Mouse (Mus musculus): Measurements from ENCODE around the gene D630045J12Rik. TPM values are rescaled to one million over a fixed set of nuclear protein-coding genes. Genes with fewer than 3 reads are reported as not detected.

D630045J12Rik gene
- polyA plus RNA-seq, 1 experiment from 2014 or later: 0.28 TPM

GRCm38 (mm10) chr6:38257506-38257905 is 3.7 kb upstream of the D630045J12Rik start:
- Histone ChIP-seq H3K9ac (no peak overlapping the region), H3K4me1 (replicated peaks) (peaks cover 17% of the 10 kb centered on the region), H3K36me3 (no peaks in the 10 kb centered on the region), H3K9me3 (replicated peaks) (no peaks in the 10 kb centered on the region), H3K27me3 (peaks cover 33% of the 10 kb centered on the region), H3K4me2 (no peak overlapping the region), H3K27ac (no peak overlapping the region), H3K4me3 (replicated peaks) (no peak overlapping the region)
- DNase-seq: no peak
- 76% methylated on average over 8 of the region's 8 CpGs for WGBS (ENCODE audit: insufficient replicate concordance)
- no peak for ATAC-seq (ENCODE audit: low read depth)

- ATAC-seq (ENCODE audit: low read depth): no peak
- H3K36me3 ChIP-seq: no peaks in the 10 kb centered on the region
- 26% methylated on average over 4 of the region's 4 CpGs for WGBS (ENCODE audit: insufficient replicate concordance)
- no peak for DNase-seq
- H3K9ac ChIP-seq: no peak overlapping the region
- H3K4me3 ChIP-seq (replicated peaks): no peak overlapping the region
- H3K9me3 ChIP-seq (replicated peaks): no peaks in the 10 kb centered on the region
- H3K27me3 ChIP-seq: peaks cover 40% of the 10 kb centered on the region
- no peak overlapping the region for H3K27ac ChIP-seq
- no peak overlapping the region for H3K4me2 ChIP-seq
- peaks cover 17% of the 10 kb centered on the region for H3K4me1 ChIP-seq (replicated peaks)
Measured at GRCm38 (mm10) chr6:38256793-38257192, 3.0 kb upstream of the D630045J12Rik start.

GRCm38 (mm10) chr6:38255794-38256193 is 2.0 kb upstream of the D630045J12Rik start:
- Histone ChIP-seq H3K36me3 (no peaks in the 10 kb centered on the region), H3K9me3 (replicated peaks) (no peaks in the 10 kb centered on the region), H3K27ac (no peak overlapping the region), H3K9ac (no peak overlapping the region), H3K4me3 (replicated peaks) (no peak overlapping the region), H3K4me2 (no peak overlapping the region), H3K27me3 (peaks cover 45% of the 10 kb centered on the region), H3K4me1 (replicated peaks) (peaks cover 17% of the 10 kb centered on the region)
- ATAC-seq (ENCODE audit: low read depth) (no peak), DNase-seq (no peak)
- WGBS (ENCODE audit: insufficient replicate concordance): 62% methylated on average over 2 of the region's 2 CpGs

GRCm38 (mm10) chr6:38252766-38253735 is 758 bp downstream of the D630045J12Rik start:
- DNase-seq (no peak), ATAC-seq (ENCODE audit: low read depth) (no peak)
- 21% methylated on average over 19 of the region's 19 CpGs for WGBS (ENCODE audit: insufficient replicate concordance)
- Histone ChIP-seq H3K27me3 (peaks cover 45% of the 10 kb centered on the region), H3K9me3 (replicated peaks) (no peaks in the 10 kb centered on the region), H3K36me3 (no peaks in the 10 kb centered on the region), H3K4me1 (replicated peaks) (peaks cover 17% of the 10 kb centered on the region), H3K4me3 (replicated peaks) (peak overlapping the region; percentile 68), H3K4me2 (peak overlapping the region; percentile 94), H3K27ac (no peak overlapping the region), H3K9ac (peak overlapping the region; percentile 74)

GRCm38 (mm10) chr6:38252139-38252538 is 1.7 kb downstream of the D630045J12Rik start:
- H3K4me1 ChIP-seq (replicated peaks): peaks cover 17% of the 10 kb centered on the region
- WGBS (ENCODE audit: insufficient replicate concordance): 77% methylated on average over 10 of the region's 10 CpGs
- no peak overlapping the region for H3K9ac ChIP-seq
- H3K27ac ChIP-seq: no peak overlapping the region
- no peak overlapping the region for H3K4me3 ChIP-seq (replicated peaks)
- peaks cover 45% of the 10 kb centered on the region for H3K27me3 ChIP-seq
- H3K9me3 ChIP-seq (replicated peaks): no peaks in the 10 kb centered on the region
- H3K36me3 ChIP-seq: no peaks in the 10 kb centered on the region
- H3K4me2 ChIP-seq: no peak overlapping the region
- ATAC-seq (ENCODE audit: low read depth) (no peak), DNase-seq (no peak)

- H3K4me1 ChIP-seq (replicated peaks): peaks cover 17% of the 10 kb centered on the region
- H3K9ac ChIP-seq: no peak overlapping the region
- no peak for DNase-seq
- no peaks in the 10 kb centered on the region for H3K36me3 ChIP-seq
- H3K27ac ChIP-seq: no peak overlapping the region
- H3K9me3 ChIP-seq (replicated peaks): no peaks in the 10 kb centered on the region
- WGBS (ENCODE audit: insufficient replicate concordance): 44% methylated on average over 4 of the region's 4 CpGs
- no peak overlapping the region for H3K4me3 ChIP-seq (replicated peaks)
- no peak overlapping the region for H3K4me2 ChIP-seq
- peaks cover 45% of the 10 kb centered on the region for H3K27me3 ChIP-seq
- ATAC-seq (ENCODE audit: low read depth): no peak
Measured at GRCm38 (mm10) chr6:38251464-38251863, 2.3 kb downstream of the D630045J12Rik start.

GRCm38 (mm10) chr6:38247362-38247761 is 6.4 kb downstream of the D630045J12Rik start:
- ATAC-seq (ENCODE audit: low read depth): no peak
- DNase-seq: no peak
- Histone ChIP-seq H3K4me3 (replicated peaks) (no peak overlapping the region), H3K36me3 (no peaks in the 10 kb centered on the region), H3K27ac (no peak overlapping the region), H3K9me3 (replicated peaks) (no peaks in the 10 kb centered on the region), H3K4me1 (replicated peaks) (no peaks in the 10 kb centered on the region), H3K27me3 (peaks cover 10% of the 10 kb centered on the region), H3K4me2 (no peak overlapping the region), H3K9ac (no peak overlapping the region)
- 75% methylated on average over 4 of the region's 4 CpGs for WGBS (ENCODE audit: insufficient replicate concordance)

GRCm38 (mm10) chr6:38244806-38245205 is 9.0 kb downstream of the D630045J12Rik start:
- WGBS (ENCODE audit: insufficient replicate concordance): 63% methylated on average over 3 of the region's 3 CpGs
- no peak overlapping the region for H3K27ac ChIP-seq
- no peaks in the 10 kb centered on the region for H3K36me3 ChIP-seq
- H3K9me3 ChIP-seq (replicated peaks): no peaks in the 10 kb centered on the region
- no peak for DNase-seq
- H3K4me3 ChIP-seq (replicated peaks): no peak overlapping the region
- no peak overlapping the region for H3K4me2 ChIP-seq
- no peak for ATAC-seq (ENCODE audit: low read depth)
- no peak overlapping the region for H3K9ac ChIP-seq
- no peaks in the 10 kb centered on the region for H3K27me3 ChIP-seq
- H3K4me1 ChIP-seq (replicated peaks): no peaks in the 10 kb centered on the region

- Histone ChIP-seq H3K36me3 (no peaks in the 10 kb centered on the region), H3K4me3 (replicated peaks) (no peak overlapping the region), H3K4me1 (replicated peaks) (no peaks in the 10 kb centered on the region), H3K9ac (no peak overlapping the region), H3K9me3 (replicated peaks) (no peaks in the 10 kb centered on the region), H3K27ac (no peak overlapping the region), H3K4me2 (no peak overlapping the region), H3K27me3 (no peaks in the 10 kb centered on the region)
- no peak for DNase-seq
- 45% methylated on average over 3 of the region's 3 CpGs for WGBS (ENCODE audit: insufficient replicate concordance)
- no peak for ATAC-seq (ENCODE audit: low read depth)
Measured at GRCm38 (mm10) chr6:38244167-38244566, 9.6 kb downstream of the D630045J12Rik start.

- H3K27ac ChIP-seq: no peak overlapping the region
- ATAC-seq (ENCODE audit: low read depth) (no peak), DNase-seq (no peak)
- H3K4me2 ChIP-seq: no peak overlapping the region
- H3K36me3 ChIP-seq: no peaks in the 10 kb centered on the region
- H3K9me3 ChIP-seq (replicated peaks): no peaks in the 10 kb centered on the region
- no peak overlapping the region for H3K4me3 ChIP-seq (replicated peaks)
- no peak overlapping the region for H3K9ac ChIP-seq
- no peaks in the 10 kb centered on the region for H3K27me3 ChIP-seq
- WGBS (ENCODE audit: insufficient replicate concordance): 61% methylated on average over 5 of the region's 5 CpGs
- H3K4me1 ChIP-seq (replicated peaks): no peaks in the 10 kb centered on the region
Measured at GRCm38 (mm10) chr6:38242833-38243232, 11.0 kb downstream of the D630045J12Rik start.

GRCm38 (mm10) chr6:38242295-38242830 is 11.4 kb downstream of the D630045J12Rik start:
- Histone ChIP-seq H3K4me2 (no peak overlapping the region), H3K27me3 (no peaks in the 10 kb centered on the region), H3K4me1 (replicated peaks) (no peaks in the 10 kb centered on the region), H3K36me3 (no peaks in the 10 kb centered on the region), H3K27ac (no peak overlapping the region), H3K9me3 (replicated peaks) (no peaks in the 10 kb centered on the region), H3K4me3 (replicated peaks) (no peak overlapping the region), H3K9ac (no peak overlapping the region)
- DNase-seq: no peak
- 76% methylated on average over 8 of the region's 8 CpGs for WGBS (ENCODE audit: insufficient replicate concordance)
- no peak for ATAC-seq (ENCODE audit: low read depth)

All from liver, embryonic 13.5 days (tissue).